Mouse (Mus musculus) heart, adult 2 months (tissue): Measurements from ENCODE around the gene Sorl1.

Experiments used
- CTCF ChIP-seq: fragments of 200-600 bp; IDR thresholded peaks from 2 replicates; pipeline ENCODE4 v1.8.1; 2022; ENCODE audit warnings: antibody characterized with exemption, mild to moderate bottlenecking, moderate library complexity
- EP300 ChIP-seq: fragments of 200-500 bp; IDR thresholded peaks from 2 replicates; pipeline ENCODE4 v1.6.1; 2011; ENCODE audit warnings: low read depth, low read length, control low read depth; ENCODE audit not compliant: insufficient read depth
- POLR2A ChIP-seq: fragments of 200-500 bp; IDR thresholded peaks from 2 replicates; pipeline ENCODE4 v1.6.1; 2011; ENCODE audit warnings: mild to moderate bottlenecking, low read depth, low read length, control low read depth; ENCODE audit not compliant: insufficient read depth

- TF ChIP-seq CTCF: no peak
- TF ChIP-seq EP300: no peak
- TF ChIP-seq POLR2A: no peak
Observed at GRCm38 (mm10) chr9:42034116-42034520, 90.0 kb downstream of the Sorl1 start.
